Mouse (Mus musculus) embryonic facial prominence, embryonic 13.5 days (tissue): ENCODE results near the gene Tesk1. TPM values are rescaled to one million over a fixed set of nuclear protein-coding genes. Genes with fewer than 3 reads are reported as not detected.

Source experiments
- polyA plus RNA-seq: library from polyadenylated mRNA; unstranded; fragments of >200 nt; fragmentation: Nextera tagmentation; extraction: Ambion mirVana; gene quantifications from 2 replicates; pipeline ENCODE4 v1.2.1, GENCODE M21; 2015

Tesk1 gene
- polyA plus RNA-seq, 1 experiment from 2014 or later: 7.0 TPM

Other genes with a start within 250 kb of the Tesk1 start
- 0.41 and 0.62 TPM in 2 replicates for gene Atp8b5, start 174.8 kb upstream of the Tesk1 start, polyA plus RNA-seq
- 13.1 and 17.2 TPM in 2 replicates for gene Rusc2, start 60.0 kb upstream of the Tesk1 start, polyA plus RNA-seq
- gene Fam166b, start 12.8 kb upstream of the Tesk1 start, polyA plus RNA-seq: 0.20 TPM in 1 of 2 replicates, not detected in the other
- 3.2 and 3.8 TPM in 2 replicates for gene Cd72, start 12.7 kb downstream of the Tesk1 start, polyA plus RNA-seq
- not detected in 2 replicates for gene Sit1, start 41.8 kb downstream of the Tesk1 start, polyA plus RNA-seq
- 66.2 and 73.4 TPM in 2 replicates for gene Ccdc107, start 51.0 kb downstream of the Tesk1 start, polyA plus RNA-seq
- 45.7 and 47.8 TPM in 2 replicates for gene Arhgef39, start 57.8 kb downstream of the Tesk1 start, polyA plus RNA-seq
- gene Car9, start 65.0 kb downstream of the Tesk1 start, polyA plus RNA-seq: 0.81 and 1.5 TPM in 2 replicates
- 130 and 141 TPM in 2 replicates for gene Tpm2, start 81.8 kb downstream of the Tesk1 start, polyA plus RNA-seq
- gene Creb3, start 120.4 kb downstream of the Tesk1 start, polyA plus RNA-seq: 48.9 and 54.9 TPM in 2 replicates
- gene Tln1, start 120.8 kb downstream of the Tesk1 start, polyA plus RNA-seq: 69.5 and 75.0 TPM in 2 replicates
- 37.1 and 39.7 TPM in 2 replicates for gene Rgp1, start 136.8 kb downstream of the Tesk1 start, polyA plus RNA-seq
- gene Gba2, start 136.9 kb downstream of the Tesk1 start, polyA plus RNA-seq: 22.5 and 24.2 TPM in 2 replicates
- 0.97 and 1.4 TPM in 2 replicates for gene Msmp, start 142.6 kb downstream of the Tesk1 start, polyA plus RNA-seq
- gene Npr2, start 190.0 kb downstream of the Tesk1 start, polyA plus RNA-seq: 18.2 and 19.1 TPM in 2 replicates
- gene Spag8, start 211.7 kb downstream of the Tesk1 start, polyA plus RNA-seq: 1.1 and 1.8 TPM in 2 replicates
- 74.2 and 92.1 TPM in 2 replicates for gene Hint2, start 214.5 kb downstream of the Tesk1 start, polyA plus RNA-seq
- 7.2 and 8.4 TPM in 2 replicates for gene Tmem8b, start 227.0 kb downstream of the Tesk1 start, polyA plus RNA-seq
- gene Fam221b, start 227.2 kb downstream of the Tesk1 start, polyA plus RNA-seq: 3.4 and 4.2 TPM in 2 replicates